Mouse (Mus musculus) thymus, adult 2 months (tissue): Measurements from ENCODE around the gene Kat2b. TPM values are rescaled to one million over a fixed set of nuclear protein-coding genes. Genes with fewer than 3 reads are reported as not detected.
"Not testable (repeated sequence)": the region's sequence is repeated elsewhere in the genome, so short reads cannot be mapped to it uniquely, and the experiment has no call there.

Experiments
- DNase-seq: peaks from one replicate; pipeline ENCODE4 v3.0.0; 2021
- H3K27ac ChIP-seq: fragments of 200-500 bp; 2 replicates; pipeline ENCODE4 v1.5.1; 2012; ENCODE audit warnings: low read length, control low read depth; ENCODE audit not compliant: control insufficient read depth, insufficient read depth
- H3K27me3 ChIP-seq: fragments of 200-500 bp; 2 replicates; pipeline ENCODE4 v1.6.1; 2012; ENCODE audit warnings: mild to moderate bottlenecking, low read length, moderate library complexity, mixed read lengths; ENCODE audit not compliant: control insufficient read depth, insufficient read depth
- H3K36me3 ChIP-seq: fragments of 200-500 bp; 2 replicates; pipeline ENCODE4 v1.6.1; 2012; ENCODE audit warnings: mild to moderate bottlenecking, low read length, moderate library complexity; ENCODE audit not compliant: control insufficient read depth, insufficient read depth
- H3K4me1 ChIP-seq: fragments of 200-500 bp; replicated peaks from 2 replicates; pipeline ENCODE4 v1.6.1; 2012; ENCODE audit warnings: low read length; ENCODE audit not compliant: control insufficient read depth, insufficient read depth
- H3K4me3 ChIP-seq: fragments of 200-500 bp; 2 replicates; pipeline ENCODE4 v1.5.1; 2012; ENCODE audit warnings: mild to moderate bottlenecking, low read length, control low read depth, moderate library complexity; ENCODE audit not compliant: control insufficient read depth, insufficient read depth
- CTCF ChIP-seq: fragments of 200-500 bp; IDR thresholded peaks from 2 replicates; pipeline ENCODE4 v1.5.1; 2012; ENCODE audit warnings: mild to moderate bottlenecking, control low read depth, low read length, moderate library complexity, borderline replicate concordance; ENCODE audit not compliant: control insufficient read depth, poor library complexity, insufficient read depth; ENCODE audit errors: extremely low read depth
- POLR2A ChIP-seq: fragments of 200-500 bp; IDR thresholded peaks from 2 replicates; pipeline ENCODE4 v1.6.1; 2012; ENCODE audit warnings: mild to moderate bottlenecking, low read length, control low read depth, moderate library complexity; ENCODE audit not compliant: control insufficient read depth, poor library complexity, insufficient read depth; ENCODE audit errors: extremely low read depth
- WGBS: fragments of 180-500 bp; shearing (Covaris S2); methylation state at CpG from one replicate; pipeline ENCODE4 v1.1.7; 2018; 5-methylcytosine and 5-hydroxymethylcytosine counted together
- polyA plus RNA-seq: library from polyadenylated mRNA; depleted of rRNA; stranded (reverse); fragments of >200 nt; gene quantifications from 2 replicates; pipeline ENCODE4 v1.2.3, GENCODE M21; 2012

Kat2b gene
- polyA plus RNA-seq, 1 experiment = 13.1 TPM

GRCm38 (mm10) chr17:53595527-53595926, 28.9 kb downstream of the Kat2b start:
- H3K27me3 ChIP-seq = no peaks in the 10 kb centered on the region
- H3K36me3 ChIP-seq = no peaks in the 10 kb centered on the region
- H3K4me3 ChIP-seq = no peak overlapping the region
- 89% methylated on average over 8 of the region's 8 CpGs for WGBS
- TF ChIP-seq CTCF = no peak
- TF ChIP-seq POLR2A = no peak
- no peak for DNase-seq
- no peak overlapping the region for H3K27ac ChIP-seq
- peaks cover 6% of the 10 kb centered on the region; the same call in 1 of the 2 replicates for H3K4me1 ChIP-seq

GRCm38 (mm10) chr17:53596314-53596882, 29.7 kb downstream of the Kat2b start:
- Histone ChIP-seq H3K27ac (no peak overlapping the region), H3K27me3 (no peaks in the 10 kb centered on the region), H3K4me3 (no peak overlapping the region), H3K4me1 (peaks cover 6% of the 10 kb centered on the region; the same call in 1 of the 2 replicates), H3K36me3 (no peaks in the 10 kb centered on the region)
- 76% methylated on average over 3 of the region's 3 CpGs for whole genome bisulfite sequencing
- TF ChIP-seq POLR2A (no peak), CTCF (no peak)
- no peak for DNase-seq

GRCm38 (mm10) chr17:53596941-53597790, 30.5 kb downstream of the Kat2b start:
- H3K27ac ChIP-seq = no peak overlapping the region
- peaks cover 6% of the 10 kb centered on the region; the same call in 1 of the 2 replicates for H3K4me1 ChIP-seq

GRCm38 (mm10) chr17:53598571-53598970, 31.9 kb downstream of the Kat2b start:
- H3K36me3 ChIP-seq = no peaks in the 10 kb centered on the region
- no peaks in the 10 kb centered on the region for H3K27me3 ChIP-seq
- WGBS = 97% methylated on average over 4 of the region's 4 CpGs
- TF ChIP-seq CTCF (no peak), POLR2A (no peak)
- H3K27ac ChIP-seq = no peak overlapping the region
- H3K4me1 ChIP-seq = peaks cover 6% of the 10 kb centered on the region; the same call in 1 of the 2 replicates
- DNase-seq = no peak
- no peak overlapping the region for H3K4me3 ChIP-seq

More at GRCm38 (mm10) chr17:53596941-53597790, 30.5 kb downstream of the Kat2b start:
- H3K4me3 ChIP-seq = no peak overlapping the region
- H3K36me3 ChIP-seq = no peaks in the 10 kb centered on the region
- no peak for DNase-seq
- no peaks in the 10 kb centered on the region for H3K27me3 ChIP-seq
- TF ChIP-seq CTCF = no peak
- no peak for TF ChIP-seq POLR2A
- WGBS = 91% methylated on average over 11 of the region's 11 CpGs

GRCm38 (mm10) chr17:53603236-53603635, 36.6 kb downstream of the Kat2b start:
- not testable (repeated sequence) for H3K27me3 ChIP-seq, H3K36me3 ChIP-seq, H3K4me3 ChIP-seq, H3K4me1 ChIP-seq, H3K27ac ChIP-seq, DNase-seq
- no CpG with 5 or more reads among the region's 7 CpGs for WGBS

GRCm38 (mm10) chr17:53606082-53606481, 39.4 kb downstream of the Kat2b start:
- WGBS = no CpG with 5 or more reads among the region's 7 CpGs
- H3K36me3 ChIP-seq, H3K4me1 ChIP-seq, DNase-seq, H3K4me3 ChIP-seq, H3K27me3 ChIP-seq, H3K27ac ChIP-seq: not testable (repeated sequence)

GRCm38 (mm10) chr17:53608924-53609323, 42.3 kb downstream of the Kat2b start:
- DNase-seq, H3K27ac ChIP-seq, H3K4me1 ChIP-seq, H3K27me3 ChIP-seq, H3K4me3 ChIP-seq: not testable (repeated sequence)
- H3K36me3 ChIP-seq = peaks cover 33% of the 10 kb centered on the region
- WGBS = no CpG with 5 or more reads among the region's 7 CpGs
